Mouse (Mus musculus) c-Kit-positive CD71-negative TER-119-negative erythroid progenitor cells, embryonic 14.5 days (primary cell): ENCODE measurements around the gene Tle6.

Source experiments
- DNase-seq: peaks from one replicate; pipeline ENCODE4 v3.0.0-alpha.2; 2013; ENCODE audit warnings: low read depth

The Tle6 gene

GRCm38 (mm10) chr10:81563481-81563880, 37.4 kb downstream of the Tle6 start:
- DNase-seq = no peak

- no peak for DNase-seq
Measured at GRCm38 (mm10) chr10:81562411-81562810, 38.5 kb downstream of the Tle6 start.

- DNase-seq = no peak
Measured at GRCm38 (mm10) chr10:81560719-81561459, 40.0 kb downstream of the Tle6 start.

- no peak for DNase-seq
Measured at GRCm38 (mm10) chr10:81559627-81560539, 41.0 kb downstream of the Tle6 start.

GRCm38 (mm10) chr10:81559163-81559626, 41.7 kb downstream of the Tle6 start, which contains the start of gene Aes:
TSS of gene Aes (plus strand) at chr10:81559488.
- DNase-seq = no peak

- DNase-seq = no peak
Measured at GRCm38 (mm10) chr10:81557491-81557890, 43.4 kb downstream of the Tle6 start.

- DNase-seq = no peak
Measured at GRCm38 (mm10) chr10:81556282-81556681, 44.6 kb downstream of the Tle6 start.

GRCm38 (mm10) chr10:81553807-81554755, 46.8 kb downstream of the Tle6 start:
- no peak for DNase-seq

- DNase-seq = no peak
Measured at GRCm38 (mm10) chr10:81553232-81553631, 47.6 kb downstream of the Tle6 start.

GRCm38 (mm10) chr10:81551597-81552102, 49.2 kb downstream of the Tle6 start:
- peak; percentile 74 for DNase-seq

- DNase-seq = peak; percentile 72
Measured at GRCm38 (mm10) chr10:81550257-81550656, 50.6 kb downstream of the Tle6 start.

- DNase-seq = no peak
Measured at GRCm38 (mm10) chr10:81548944-81549343, 51.9 kb downstream of the Tle6 start.

GRCm38 (mm10) chr10:81546788-81547571, 53.9 kb downstream of the Tle6 start:
- DNase-seq = no peak

- DNase-seq = no peak
Measured at GRCm38 (mm10) chr10:81546332-81546731, 54.5 kb downstream of the Tle6 start.

- DNase-seq = peak; percentile 96
Measured at GRCm38 (mm10) chr10:81545161-81545747, 55.6 kb downstream of the Tle6 start, which contains the start of gene Gna11. TSS of gene Gna11 (minus strand) at chr10:81545190.

- no peak for DNase-seq
Measured at GRCm38 (mm10) chr10:81544296-81545160, 56.3 kb downstream of the Tle6 start.

- no peak for DNase-seq
Measured at GRCm38 (mm10) chr10:81543633-81544032, 57.2 kb downstream of the Tle6 start.

GRCm38 (mm10) chr10:81542727-81543460, 58.0 kb downstream of the Tle6 start:
- DNase-seq = no peak
